In the genomic region with DNA sequence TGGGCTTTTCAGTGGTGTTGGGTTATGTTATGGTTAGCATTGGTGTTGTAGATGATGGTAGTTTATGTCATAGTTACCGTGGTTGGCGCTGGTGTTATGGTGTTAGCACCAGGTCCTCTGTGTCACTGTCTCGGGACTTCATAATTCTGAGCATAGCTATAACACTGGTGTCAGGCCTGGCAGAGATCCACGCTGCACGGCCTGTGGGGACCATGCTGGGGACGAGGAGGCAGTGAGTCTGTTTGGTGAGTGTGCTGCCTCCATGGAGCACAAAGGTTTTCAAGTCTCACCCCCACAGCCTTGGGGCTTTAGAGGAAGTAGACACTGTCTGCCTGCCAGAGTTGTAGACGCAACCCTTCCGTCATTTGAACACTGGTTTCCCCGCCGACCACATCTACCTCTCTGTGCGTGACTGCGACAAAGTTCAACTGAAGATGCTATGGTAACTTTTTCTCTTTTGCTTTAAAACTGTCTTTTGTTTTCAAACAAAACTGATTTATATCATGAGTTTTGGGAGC, we compare ENCODE assay signal across 19 mouse cellular contexts.
DNase-seq lines count a peak whose midpoint lies in the region; ATAC-seq lines count a peak whose summit lies in the region.
"Had no signal": no experiment of that assay in that cellular context is flagged by ENCODE, and none has a peak within 500 bp of the region (broad histone marks: within the 10 kb centered on the region; RNA-seq: fewer than 3 reads in every experiment).

No protein-coding gene starts in this region.

- H3K27me3 ChIP-seq in heart, embryonic 15.5 days, result no peaks in the 10 kb centered on the region
- H3K27me3 ChIP-seq in heart, embryonic 11.5 days (ENCODE audit: control insufficient read depth, insufficient read depth, low read length), result no peaks in the 10 kb centered on the region
- H3K27me3 ChIP-seq in limb, embryonic 12.5 days, result no peaks in the 10 kb centered on the region
- no peaks in the 10 kb centered on the region for H3K27me3 ChIP-seq in limb, embryonic 10.5 days (ENCODE audit: low read depth, poor library complexity, severe bottlenecking)
- H3K27me3 ChIP-seq in embryonic facial prominence, embryonic 14.5 days (replicated peaks; ENCODE audit: control insufficient read depth, insufficient read depth, low read length), result no peaks in the 10 kb centered on the region
- no peaks in the 10 kb centered on the region for H3K27me3 ChIP-seq in limb, embryonic 13.5 days
- H3K27me3 ChIP-seq: embryonic facial prominence, embryonic 12.5 days; midbrain, embryonic 12.5 days; neural tube, embryonic 13.5 days; Patski had no signal

- H3K36me3 ChIP-seq in heart, embryonic 15.5 days, result peaks cover 17% of the 10 kb centered on the region; the same call in 1 of the 2 replicates
- 0 out of 2 replicates have a peak, but pooled peaks cover 3% of the 10 kb centered on the region for H3K36me3 ChIP-seq in heart, embryonic 11.5 days (ENCODE audit: control insufficient read depth, insufficient read depth, low read length)
- peaks cover 32% of the 10 kb centered on the region for H3K36me3 ChIP-seq in limb, embryonic 12.5 days
- H3K36me3 ChIP-seq in limb, embryonic 10.5 days, result peaks cover 29% of the 10 kb centered on the region
- H3K36me3 ChIP-seq in embryonic facial prominence, embryonic 14.5 days (ENCODE audit: control insufficient read depth, insufficient read depth, low read length), result peaks cover 18% of the 10 kb centered on the region
- peaks cover 28% of the 10 kb centered on the region for H3K36me3 ChIP-seq in limb, embryonic 13.5 days

- H3K27ac ChIP-seq in heart, embryonic 15.5 days, result peak overlapping the region; percentile 22; the same call in 1 of the 2 replicates
- no peak overlapping the region for H3K27ac ChIP-seq in heart, embryonic 11.5 days (ENCODE audit: low read depth, low read length)
- H3K27ac ChIP-seq in limb, embryonic 12.5 days, result 0 out of 2 replicates have a peak overlapping the region, but pooled peaks have one; percentile 17
- H3K27ac ChIP-seq in limb, embryonic 10.5 days, result no peak overlapping the region
- H3K27ac ChIP-seq in embryonic facial prominence, embryonic 14.5 days (replicated peaks; ENCODE audit: low read depth, low read length), result peak overlapping the region; percentile 67
- H3K27ac ChIP-seq in limb, embryonic 13.5 days, result peak overlapping the region; percentile 6; the same call in 1 of the 2 replicates
- H3K27ac ChIP-seq: embryonic facial prominence, embryonic 12.5 days; forebrain, embryonic 10.5 days; midbrain, embryonic 12.5 days; neural tube, embryonic 13.5 days had no signal

- WGBS in heart, embryonic 15.5 days, result 74% methylated on average over 12 of the region's 12 CpGs
- 83% methylated on average over 12 of the region's 12 CpGs for WGBS in heart, embryonic 11.5 days (ENCODE audit: insufficient replicate concordance)
- WGBS in limb, embryonic 12.5 days, result 86% methylated on average over 12 of the region's 12 CpGs
- WGBS in limb, embryonic 10.5 days, result 92% methylated on average over 12 of the region's 12 CpGs
- 67% methylated on average over 12 of the region's 12 CpGs for WGBS in embryonic facial prominence, embryonic 14.5 days
- 84% methylated on average over 12 of the region's 12 CpGs for WGBS in limb, embryonic 13.5 days

- no peak for ATAC-seq in heart, embryonic 15.5 days (replicated peaks; ENCODE audit: insufficient number of reproducible peaks, insufficient read depth, low FRiP score, low read depth)
- ATAC-seq in heart, embryonic 11.5 days (replicated peaks; ENCODE audit: insufficient number of reproducible peaks, low FRiP score, low TSS enrichment), result no peak
- no peak for ATAC-seq in limb, embryonic 12.5 days (ENCODE audit: insufficient number of reproducible peaks, insufficient read depth, low FRiP score, low TSS enrichment, low read depth)
- 0 out of 2 replicates have a peak, but pooled peaks have one; percentile 16 for ATAC-seq in embryonic facial prominence, embryonic 14.5 days (ENCODE audit: low read depth)
- 0 out of 2 replicates have a peak, but pooled peaks have one; percentile 3 for ATAC-seq in limb, embryonic 13.5 days (ENCODE audit: low FRiP score, low read depth)
- ATAC-seq: activated CD4-positive, CD25-positive, alpha-beta regulatory T cell, adult 4 months; Patski had no signal

- peaks cover 16% of the 10 kb centered on the region for H3K4me1 ChIP-seq in heart, embryonic 15.5 days (replicated peaks)
- H3K4me1 ChIP-seq in heart, embryonic 11.5 days (ENCODE audit: control insufficient read depth, insufficient read depth, low read length), result no peaks in the 10 kb centered on the region
- 0 out of 2 replicates have a peak, but pooled peaks cover 3% of the 10 kb centered on the region for H3K4me1 ChIP-seq in limb, embryonic 12.5 days (replicated peaks)
- H3K4me1 ChIP-seq in limb, embryonic 10.5 days, result peaks cover 14% of the 10 kb centered on the region
- peaks cover 15% of the 10 kb centered on the region; the same call in 1 of the 2 replicates for H3K4me1 ChIP-seq in embryonic facial prominence, embryonic 14.5 days (ENCODE audit: control insufficient read depth, insufficient read depth, low read length)
- peaks cover 22% of the 10 kb centered on the region for H3K4me1 ChIP-seq in limb, embryonic 13.5 days
- H3K4me1 ChIP-seq: forebrain, embryonic 10.5 days; midbrain, embryonic 12.5 days; neural tube, embryonic 13.5 days had no signal

- DNase-seq in limb, embryonic 10.5 days (ENCODE audit: low spot score), result no peak
- no peak for DNase-seq in embryonic facial prominence, embryonic 14.5 days (ENCODE audit: low spot score)
- DNase-seq in urinary bladder, adult 18-20 months (ENCODE audit: low spot score in 2 of 2), result no peak
- no peak for DNase-seq in spleen, adult 12 weeks (ENCODE audit: low spot score)
- DNase-seq: adrenal gland, postnatal 14 days; cerebellum, adult 18-20 months; cerebellum, postnatal 36 days; kidney, adult 8-10 months; thymus, postnatal 36 days had no signal

- no peaks in the 10 kb centered on the region for H3K9me3 ChIP-seq in heart, embryonic 15.5 days (replicated peaks)
- no peaks in the 10 kb centered on the region for H3K9me3 ChIP-seq in heart, embryonic 11.5 days (replicated peaks; ENCODE audit: control insufficient read depth, low read length)
- H3K9me3 ChIP-seq in limb, embryonic 12.5 days, result no peaks in the 10 kb centered on the region
- H3K9me3 ChIP-seq in limb, embryonic 10.5 days (replicated peaks), result no peaks in the 10 kb centered on the region
- H3K9me3 ChIP-seq in embryonic facial prominence, embryonic 14.5 days (ENCODE audit: control insufficient read depth, low read length), result no peaks in the 10 kb centered on the region
- H3K9me3 ChIP-seq in limb, embryonic 13.5 days, result no peaks in the 10 kb centered on the region
- H3K9me3 ChIP-seq: embryonic facial prominence, embryonic 12.5 days; forebrain, embryonic 10.5 days; midbrain, embryonic 12.5 days; neural tube, embryonic 13.5 days had no signal

- no peak overlapping the region for H3K4me2 ChIP-seq in heart, embryonic 15.5 days
- H3K4me2 ChIP-seq in heart, embryonic 11.5 days, result no peak overlapping the region
- no peak overlapping the region for H3K4me2 ChIP-seq in limb, embryonic 12.5 days
- H3K4me2 ChIP-seq in embryonic facial prominence, embryonic 14.5 days (ENCODE audit: low read depth, low read length), result no peak overlapping the region
- H3K4me2 ChIP-seq in limb, embryonic 13.5 days (replicated peaks), result no peak overlapping the region
- H3K4me2 ChIP-seq: embryonic facial prominence, embryonic 12.5 days; midbrain, embryonic 12.5 days; neural tube, embryonic 13.5 days had no signal

- no peak overlapping the region for H3K9ac ChIP-seq in heart, embryonic 15.5 days
- H3K9ac ChIP-seq in heart, embryonic 11.5 days (ENCODE audit: low read depth, low read length), result no peak overlapping the region
- no peak overlapping the region for H3K9ac ChIP-seq in limb, embryonic 12.5 days (replicated peaks)
- no peak overlapping the region for H3K9ac ChIP-seq in embryonic facial prominence, embryonic 14.5 days (ENCODE audit: low read depth, low read length)
- H3K9ac ChIP-seq in limb, embryonic 13.5 days, result no peak overlapping the region
- H3K9ac ChIP-seq: embryonic facial prominence, embryonic 12.5 days; midbrain, embryonic 12.5 days; neural tube, embryonic 13.5 days had no signal

- no peak overlapping the region for H3K4me3 ChIP-seq in heart, embryonic 15.5 days
- no peak overlapping the region for H3K4me3 ChIP-seq in heart, embryonic 11.5 days (ENCODE audit: low read depth, low read length)
- no peak overlapping the region for H3K4me3 ChIP-seq in limb, embryonic 12.5 days (replicated peaks)
- H3K4me3 ChIP-seq in limb, embryonic 10.5 days, result no peak overlapping the region
- no peak overlapping the region for H3K4me3 ChIP-seq in embryonic facial prominence, embryonic 14.5 days (ENCODE audit: low read depth, low read length)
- no peak overlapping the region for H3K4me3 ChIP-seq in limb, embryonic 13.5 days
- H3K4me3 ChIP-seq: embryonic facial prominence, embryonic 12.5 days; forebrain, embryonic 10.5 days; midbrain, embryonic 12.5 days; neural tube, embryonic 13.5 days had no signal

Comparison
In these comparisons a context has a peak if more than half of its experiments do, and no peak if none do; other contexts are left out.
1. ATAC-seq: peak in embryonic facial prominence, embryonic 14.5 days (single experiment) and limb, embryonic 13.5 days (single experiment); none in heart, embryonic 15.5 days (single experiment), heart, embryonic 11.5 days (single experiment) and limb, embryonic 12.5 days (single experiment).
2. H3K27ac ChIP-seq: peak in heart, embryonic 15.5 days (single experiment), limb, embryonic 12.5 days (single experiment), embryonic facial prominence, embryonic 14.5 days (single experiment) and limb, embryonic 13.5 days (single experiment); none in heart, embryonic 11.5 days (single experiment) and limb, embryonic 10.5 days (single experiment).